Mouse (Mus musculus) small intestine, adult 2 months (tissue): ENCODE results near the gene Rpl39.

Experiments
- CTCF ChIP-seq: fragments of 200-500 bp; IDR thresholded peaks from 2 replicates; pipeline ENCODE4 v1.5.1; 2012; ENCODE audit warnings: low read depth, mild to moderate bottlenecking, control low read depth, inconsistent platforms, low read length, moderate library complexity, mixed read lengths; ENCODE audit not compliant: insufficient replicate concordance, insufficient read length; ENCODE audit errors: extremely low read depth
- POLR2A ChIP-seq: fragments of 200-500 bp; IDR thresholded peaks from 2 replicates; pipeline ENCODE4 v1.6.1; 2012; ENCODE audit warnings: low read depth, mild to moderate bottlenecking, control low read depth, inconsistent platforms, low read length, moderate library complexity

GRCm38 (mm10) chrX:37084318-37084926, 780 bp downstream of the Rpl39 start:
- no peak for TF ChIP-seq CTCF
- no peak for TF ChIP-seq POLR2A
